Mouse (Mus musculus): ENCODE measurements at regions not wholly inside any gene's neighbourhood (a gene's known extent, or its start where the extent isn't known, plus 50 kb on each side); places are given as distances from the start of the nearest gene placed in this dataset.
"Not testable (repeated sequence)": the region's sequence is repeated elsewhere in the genome, so short reads cannot be mapped to it uniquely, and the experiment has no call there.

DNA sequence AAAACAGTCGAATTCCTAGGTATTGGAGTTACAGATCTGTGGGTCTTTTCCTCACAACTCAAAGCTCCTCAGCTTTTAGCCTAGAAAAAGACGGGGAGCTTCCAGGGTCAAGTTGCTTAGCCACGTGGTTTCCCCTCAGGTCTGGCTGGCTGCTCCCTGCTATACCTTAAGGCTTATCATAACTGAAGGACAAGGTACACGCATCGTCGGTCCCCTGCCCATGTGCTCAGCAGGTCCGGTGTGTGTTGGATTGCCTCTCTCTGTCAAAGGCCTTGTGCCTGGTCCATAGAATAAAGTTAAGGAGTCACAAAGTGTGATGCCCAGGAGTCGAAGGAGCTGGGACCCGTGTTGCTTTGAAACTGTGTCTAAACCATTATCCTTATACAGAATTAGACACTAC, 337.7 kb upstream of the Rgma start:
- Histone ChIP-seq H3K36me3 (ENCODE audit: insufficient read depth) (no peaks in the 10 kb centered on the region), H3K27me3 (ENCODE audit: insufficient read depth, low read length) (no peaks in the 10 kb centered on the region), H3K9me3 (ENCODE audit: low read length) (no peaks in the 10 kb centered on the region), H3K4me3 (ENCODE audit: low read depth, low read length) (no peak overlapping the region), H3K9ac (no peak overlapping the region), H3K27ac (ENCODE audit: low read depth, low read length) (no peak overlapping the region), H3K4me2 (ENCODE audit: low read depth) (no peak overlapping the region), H3K4me1 (ENCODE audit: insufficient read depth) (no peaks in the 10 kb centered on the region)
- 91% methylated on average over 9 of the region's 9 CpGs for WGBS
- no peak for TF ChIP-seq CTCF (IDR thresholded peaks at IDR 0.05; ENCODE audit: low read depth)
- ATAC-seq = no peak
- DNase-seq = no peak

DNA sequence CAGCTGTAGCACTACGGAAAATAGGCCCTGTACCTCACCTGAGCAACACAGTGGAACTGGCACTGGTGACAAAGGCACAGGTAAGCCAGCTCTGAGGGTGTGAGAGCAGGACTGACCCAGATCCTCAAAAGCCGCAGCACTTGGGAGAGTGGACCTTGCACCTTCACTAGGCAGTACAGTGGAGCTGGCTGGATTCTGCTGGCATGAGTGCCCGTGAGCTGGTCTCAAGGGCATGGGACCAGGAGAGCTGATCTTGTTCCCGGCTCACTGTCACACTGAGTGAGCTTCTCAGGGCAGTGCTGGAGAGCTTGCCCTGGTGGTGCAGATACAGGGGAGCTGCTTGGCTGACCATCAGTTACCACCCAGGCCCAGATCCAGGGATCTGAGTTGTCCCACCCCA, 335.4 kb upstream of the Rgma start:
- Histone ChIP-seq H3K4me1 (ENCODE audit: insufficient read depth) (no peaks in the 10 kb centered on the region), H3K4me3 (ENCODE audit: low read depth, low read length) (no peak overlapping the region), H3K27me3 (ENCODE audit: insufficient read depth, low read length) (no peaks in the 10 kb centered on the region), H3K36me3 (ENCODE audit: insufficient read depth) (no peaks in the 10 kb centered on the region), H3K27ac (ENCODE audit: low read depth, low read length) (no peak overlapping the region), H3K9me3 (ENCODE audit: low read length) (no peaks in the 10 kb centered on the region), H3K9ac (no peak overlapping the region), H3K4me2 (ENCODE audit: low read depth) (no peak overlapping the region)
- ATAC-seq (no peak), DNase-seq (no peak)
- TF ChIP-seq CTCF (IDR thresholded peaks at IDR 0.05; ENCODE audit: low read depth) = no peak
- WGBS = 87% methylated on average over 4 of the region's 4 CpGs

DNA sequence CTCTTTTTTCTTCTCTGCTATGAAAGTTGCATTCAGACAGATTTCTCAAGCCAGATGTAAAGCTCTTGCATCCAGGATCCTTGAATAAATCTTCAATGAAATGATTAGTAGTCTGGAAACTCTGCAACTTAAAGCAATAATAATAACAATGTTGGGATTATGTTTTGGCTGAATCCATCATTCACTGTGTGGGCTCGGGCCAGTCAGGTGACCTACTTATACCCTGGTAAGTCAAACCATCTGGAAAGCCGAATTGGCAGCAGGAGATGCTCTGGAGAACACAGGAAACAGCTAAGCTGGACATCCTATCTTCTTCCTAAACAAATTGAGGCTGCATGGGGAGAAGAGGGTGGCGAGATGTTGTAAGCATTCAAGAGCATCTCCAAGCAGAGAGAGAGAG, 331.0 kb upstream of the Rgma start:
- no peak for TF ChIP-seq CTCF (IDR thresholded peaks at IDR 0.05; ENCODE audit: low read depth)
- Histone ChIP-seq H3K36me3 (ENCODE audit: insufficient read depth) (no peaks in the 10 kb centered on the region), H3K9me3 (ENCODE audit: low read length) (no peaks in the 10 kb centered on the region), H3K9ac (no peak overlapping the region), H3K4me3 (ENCODE audit: low read depth, low read length) (no peak overlapping the region), H3K4me2 (ENCODE audit: low read depth) (no peak overlapping the region), H3K4me1 (ENCODE audit: insufficient read depth) (no peaks in the 10 kb centered on the region), H3K27me3 (ENCODE audit: insufficient read depth, low read length) (no peaks in the 10 kb centered on the region), H3K27ac (ENCODE audit: low read depth, low read length) (no peak overlapping the region)
- ATAC-seq (no peak), DNase-seq (no peak)
- 76% methylated on average over 3 of the region's 3 CpGs for WGBS

DNA sequence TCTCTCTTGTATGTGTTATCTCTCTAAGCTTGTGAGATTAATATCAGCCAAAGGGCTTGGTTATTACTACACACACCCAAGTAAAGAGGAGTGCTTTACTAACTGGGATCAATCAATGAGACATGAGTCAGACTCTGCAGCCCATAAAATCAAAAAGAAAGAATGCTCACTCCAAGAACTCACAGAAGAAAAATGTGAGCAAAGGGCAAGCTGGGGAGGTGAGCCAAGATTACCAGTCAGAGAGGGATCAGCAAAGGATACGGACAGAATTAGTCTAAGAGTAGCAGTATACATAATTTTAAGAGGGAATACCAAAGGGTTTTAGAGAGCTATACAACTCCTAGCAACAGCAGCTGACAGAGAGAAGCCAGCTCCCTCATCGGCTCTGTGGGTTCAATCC, 319.4 kb upstream of the Rgma start:
- Histone ChIP-seq H3K27ac (ENCODE audit: low read depth, low read length) (no peak overlapping the region), H3K36me3 (ENCODE audit: insufficient read depth) (no peaks in the 10 kb centered on the region), H3K4me3 (ENCODE audit: low read depth, low read length) (no peak overlapping the region), H3K4me2 (ENCODE audit: low read depth) (no peak overlapping the region), H3K27me3 (ENCODE audit: insufficient read depth, low read length) (no peaks in the 10 kb centered on the region), H3K9me3 (ENCODE audit: low read length) (no peaks in the 10 kb centered on the region), H3K9ac (no peak overlapping the region), H3K4me1 (ENCODE audit: insufficient read depth) (no peaks in the 10 kb centered on the region)
- no peak for ATAC-seq
- no peak for DNase-seq
- no peak for TF ChIP-seq CTCF (IDR thresholded peaks at IDR 0.05; ENCODE audit: low read depth)
- WGBS = 80% methylated on average over 2 of the region's 2 CpGs

DNA sequence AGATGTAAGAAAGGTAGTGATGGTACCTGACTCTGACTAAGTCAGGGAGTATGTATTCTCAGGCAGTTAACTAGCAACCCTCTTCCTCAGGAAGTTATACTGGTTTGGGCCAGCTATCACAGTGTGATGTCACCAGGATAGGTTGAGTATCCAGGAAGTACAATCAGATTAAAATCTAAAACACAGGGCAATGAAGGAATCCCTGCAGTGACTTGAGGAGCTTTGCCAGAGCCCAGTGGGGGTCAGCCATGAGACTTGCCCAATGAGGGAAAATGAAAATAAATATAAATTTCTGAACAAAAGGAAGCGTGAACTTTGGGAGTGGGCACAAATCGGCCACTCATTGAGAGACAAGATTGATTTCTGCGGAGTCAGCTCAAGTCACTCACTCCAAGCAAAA, 311.8 kb upstream of the Rgma start:
- H3K36me3 ChIP-seq (ENCODE audit: insufficient read depth) = no peaks in the 10 kb centered on the region
- WGBS = 85% methylated on average over 3 of the region's 3 CpGs
- no peaks in the 10 kb centered on the region for H3K4me1 ChIP-seq (ENCODE audit: insufficient read depth)
- H3K4me2 ChIP-seq (ENCODE audit: low read depth) = no peak overlapping the region
- H3K27me3 ChIP-seq (ENCODE audit: insufficient read depth, low read length) = no peaks in the 10 kb centered on the region
- ATAC-seq = no peak
- no peak overlapping the region for H3K27ac ChIP-seq (ENCODE audit: low read depth, low read length)
- H3K9me3 ChIP-seq (ENCODE audit: low read length) = no peaks in the 10 kb centered on the region
- no peak overlapping the region for H3K4me3 ChIP-seq (ENCODE audit: low read depth, low read length)
- DNase-seq = no peak
- H3K9ac ChIP-seq = no peak overlapping the region
- no peak for TF ChIP-seq CTCF (IDR thresholded peaks at IDR 0.05; ENCODE audit: low read depth)

DNA sequence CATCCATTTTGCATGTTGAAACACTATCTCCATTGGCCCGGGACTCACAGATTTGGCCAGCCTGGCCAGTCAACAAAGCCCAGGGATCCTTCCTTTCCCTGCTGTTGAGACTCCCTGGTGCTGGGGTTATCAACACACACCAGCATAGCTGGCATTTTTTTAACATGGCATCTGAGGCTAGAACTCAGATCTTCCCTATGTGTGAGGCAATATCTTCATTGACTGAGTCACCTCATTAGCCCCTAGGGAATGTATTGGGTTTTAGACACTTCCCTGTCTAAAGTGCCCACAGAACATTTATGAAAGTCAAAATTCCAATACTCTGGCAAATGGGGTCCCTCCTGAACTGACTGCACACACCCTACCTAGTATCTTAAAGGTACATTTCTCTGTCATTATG, 306.8 kb upstream of the Rgma start:
- ATAC-seq (no peak), DNase-seq (no peak)
- Histone ChIP-seq H3K4me3 (ENCODE audit: low read depth, low read length) (no peak overlapping the region), H3K4me1 (ENCODE audit: insufficient read depth) (no peaks in the 10 kb centered on the region), H3K9ac (no peak overlapping the region), H3K27ac (ENCODE audit: low read depth, low read length) (no peak overlapping the region), H3K4me2 (ENCODE audit: low read depth) (no peak overlapping the region), H3K36me3 (ENCODE audit: insufficient read depth) (no peaks in the 10 kb centered on the region), H3K27me3 (ENCODE audit: insufficient read depth, low read length) (no peaks in the 10 kb centered on the region), H3K9me3 (ENCODE audit: low read length) (no peaks in the 10 kb centered on the region)
- TF ChIP-seq CTCF (IDR thresholded peaks at IDR 0.05; ENCODE audit: low read depth) = no peak
- WGBS = 86% methylated on average over 1 of the region's 1 CpGs

DNA sequence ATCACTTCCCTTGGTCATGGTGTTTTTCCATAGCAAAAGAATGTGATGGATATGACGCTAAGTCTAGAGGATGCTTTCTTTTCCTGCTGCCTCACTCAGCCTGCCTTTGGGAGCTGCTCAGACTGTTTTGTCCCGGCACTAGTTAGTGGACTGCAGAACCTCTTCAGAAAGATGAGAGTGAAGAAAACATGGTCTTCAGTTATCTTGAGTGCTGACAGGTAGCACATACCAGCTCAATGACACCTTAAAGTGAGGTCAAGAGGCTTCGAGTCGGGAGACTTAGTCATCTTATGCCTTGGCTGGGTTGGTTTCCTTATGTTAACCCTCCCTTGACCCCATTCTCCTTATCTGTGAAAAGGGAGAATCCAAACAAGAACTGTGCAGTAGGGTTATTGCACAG, 306.0 kb upstream of the Rgma start:
- DNase-seq (no peak), ATAC-seq (no peak)
- TF ChIP-seq CTCF (IDR thresholded peaks at IDR 0.05; ENCODE audit: low read depth) = no peak
- H3K4me2 ChIP-seq (ENCODE audit: low read depth) = no peak overlapping the region
- H3K27ac ChIP-seq (ENCODE audit: low read depth, low read length) = no peak overlapping the region
- no peaks in the 10 kb centered on the region for H3K36me3 ChIP-seq (ENCODE audit: insufficient read depth)
- H3K4me1 ChIP-seq (ENCODE audit: insufficient read depth) = no peaks in the 10 kb centered on the region
- no peak overlapping the region for H3K9ac ChIP-seq
- 93% methylated on average over 4 of the region's 4 CpGs for WGBS
- H3K27me3 ChIP-seq (ENCODE audit: insufficient read depth, low read length) = no peaks in the 10 kb centered on the region
- H3K9me3 ChIP-seq (ENCODE audit: low read length) = no peaks in the 10 kb centered on the region
- H3K4me3 ChIP-seq (ENCODE audit: low read depth, low read length) = no peak overlapping the region

DNA sequence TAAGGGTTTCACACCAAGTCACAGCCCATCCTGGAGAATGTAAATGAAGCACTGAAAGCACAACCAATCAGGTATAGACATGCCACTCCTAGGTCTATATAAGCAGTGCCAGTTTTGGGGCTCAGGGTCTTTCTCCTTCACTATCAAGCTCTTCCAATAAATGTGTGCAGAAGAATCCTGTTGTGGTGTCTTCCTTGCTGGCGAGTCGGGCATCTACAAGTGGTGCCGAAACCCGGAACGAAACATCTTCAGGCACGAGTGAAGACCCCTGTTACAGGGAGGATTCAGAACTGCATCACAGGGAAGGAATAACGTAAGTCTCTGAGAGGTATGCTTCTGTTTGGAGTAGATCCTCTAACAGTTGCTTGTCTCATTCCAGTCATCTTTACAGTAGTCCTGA, 299.9 kb upstream of the Rgma start:
- not testable (repeated sequence) for H3K4me1 ChIP-seq (ENCODE audit: insufficient read depth); H3K9me3 ChIP-seq (ENCODE audit: low read length); DNase-seq; H3K36me3 ChIP-seq (ENCODE audit: insufficient read depth); H3K27ac ChIP-seq (ENCODE audit: low read depth, low read length); H3K4me3 ChIP-seq (ENCODE audit: low read depth, low read length); H3K9ac ChIP-seq; H3K27me3 ChIP-seq (ENCODE audit: insufficient read depth, low read length); ATAC-seq; H3K4me2 ChIP-seq (ENCODE audit: low read depth)
- 95% methylated on average over 7 of the region's 7 CpGs for WGBS
